Mouse (Mus musculus): Measurements from ENCODE around the gene Lrrc9. TPM values are rescaled to one million over a fixed set of nuclear protein-coding genes. Genes with fewer than 3 reads are reported as not detected.
A peak's percentile ranks its signal among the peaks of the same experiment; 100 is the strongest.

Lrrc9 gene
- polyA plus RNA-seq (2016; fragmentation: Nextera tagmentation; extraction: Ambion mirVana) = 1.2 and 1.4 TPM in 2 replicates

- DNase-seq (ENCODE audit: low spot score) = peak; percentile 96
- Histone ChIP-seq H3K27ac (peak within 1 kb of the TSS; percentile 90), H3K4me1 (no peaks in the 10 kb centered on the region), H3K9me3 (no peaks in the 10 kb centered on the region), H3K4me3 (peak within 1 kb of the TSS; percentile 67), H3K27me3 (ENCODE audit: insufficient read depth, poor library complexity, severe bottlenecking) (no peaks in the 10 kb centered on the region), H3K36me3 (no peaks in the 10 kb centered on the region)
- WGBS = under 1% methylated on average over 31 of the region's 31 CpGs
Measured at GRCm38 (mm10) chr12:72441839-72442576, at the start of gene Lrrc9. Gene Lrrc9 (plus strand): TSS chr12:72441866.

DNA sequence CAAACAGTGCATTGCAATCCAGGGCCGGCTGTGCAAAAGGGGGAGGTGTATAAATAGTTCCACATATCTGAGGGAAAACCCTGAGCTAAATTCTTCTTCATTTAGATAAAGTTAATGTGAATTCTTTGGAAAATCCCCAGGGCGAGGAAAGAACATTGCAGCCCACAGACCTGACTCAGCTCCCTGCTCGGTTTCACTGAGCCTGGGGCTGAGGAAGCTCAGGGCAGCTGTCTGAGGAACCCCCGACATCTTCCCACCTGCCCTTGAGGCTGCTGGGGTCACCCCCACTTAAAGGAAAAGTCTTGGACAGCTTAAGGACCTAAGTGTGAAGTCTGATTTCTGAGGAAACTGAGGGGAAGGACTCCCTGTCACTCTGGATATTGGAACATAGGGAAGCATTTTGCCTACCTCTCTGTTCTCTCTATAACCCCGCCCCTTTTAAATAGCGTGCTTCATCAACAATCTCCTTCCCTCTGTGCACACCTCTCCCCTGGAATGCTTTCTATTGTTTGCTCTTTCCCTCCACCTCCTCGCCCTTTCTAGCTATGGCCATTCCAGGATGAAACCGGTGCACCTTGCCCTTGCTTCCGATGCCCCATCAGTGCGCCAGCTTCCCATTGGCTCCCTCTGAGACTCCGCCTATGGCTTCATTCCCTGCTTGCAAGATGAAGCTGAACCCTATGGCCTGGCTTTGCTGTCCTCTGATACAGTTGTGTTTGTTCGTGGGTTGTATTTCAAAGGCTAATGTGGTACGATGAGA, 48.4 kb upstream of the Lrrc9 start:
- no peaks in the 10 kb centered on the region for H3K36me3 ChIP-seq
- no peaks in the 10 kb centered on the region for H3K27me3 ChIP-seq (ENCODE audit: insufficient read depth, poor library complexity, severe bottlenecking)
- 49% methylated on average over 13 of the region's 13 CpGs for WGBS
- H3K9me3 ChIP-seq = no peaks in the 10 kb centered on the region
- no peak overlapping the region for H3K27ac ChIP-seq
- no peaks in the 10 kb centered on the region for H3K4me1 ChIP-seq
- no peak for DNase-seq (ENCODE audit: low spot score)
- no peak overlapping the region for H3K4me3 ChIP-seq

DNA sequence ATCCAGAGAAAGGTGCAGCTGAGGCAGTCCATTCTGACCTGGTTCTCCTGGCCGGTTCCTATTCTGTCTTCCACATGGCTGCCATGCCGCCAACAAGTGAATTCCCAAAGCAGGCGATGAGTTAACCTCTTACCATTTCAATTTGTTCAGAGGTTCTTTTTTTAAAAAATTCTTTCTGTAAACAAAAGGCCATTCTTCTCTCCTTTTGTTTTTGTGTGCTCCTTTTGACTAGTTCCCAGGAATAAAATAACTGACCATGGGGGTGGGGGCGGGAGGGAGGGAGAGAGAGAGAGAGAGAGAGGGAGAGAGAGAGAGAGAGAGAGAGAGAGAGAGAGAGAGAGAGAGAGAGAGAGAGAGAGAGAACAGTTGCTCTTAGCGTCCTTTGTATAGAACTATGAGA, 36.6 kb upstream of the Lrrc9 start:
- no peaks in the 10 kb centered on the region for H3K9me3 ChIP-seq
- H3K36me3 ChIP-seq = no peaks in the 10 kb centered on the region
- H3K27ac ChIP-seq = no peak overlapping the region
- WGBS = 60% methylated on average over 4 of the region's 5 CpGs
- peaks cover 33% of the 10 kb centered on the region for H3K27me3 ChIP-seq (ENCODE audit: insufficient read depth, poor library complexity, severe bottlenecking)
- peaks cover 21% of the 10 kb centered on the region for H3K4me1 ChIP-seq
- DNase-seq (ENCODE audit: low spot score) = no peak
- H3K4me3 ChIP-seq = no peak overlapping the region

- Histone ChIP-seq H3K36me3 (no peaks in the 10 kb centered on the region), H3K9me3 (no peaks in the 10 kb centered on the region), H3K27me3 (ENCODE audit: insufficient read depth, poor library complexity, severe bottlenecking) (peaks cover 33% of the 10 kb centered on the region), H3K4me3 (peak overlapping the region; percentile 68), H3K27ac (no peak overlapping the region), H3K4me1 (peaks cover 21% of the 10 kb centered on the region)
- WGBS = 9% methylated on average over 11 of the region's 11 CpGs
- DNase-seq (ENCODE audit: low spot score) = no peak
Measured at GRCm38 (mm10) chr12:72407146-72407545, 34.5 kb upstream of the Lrrc9 start.

DNA sequence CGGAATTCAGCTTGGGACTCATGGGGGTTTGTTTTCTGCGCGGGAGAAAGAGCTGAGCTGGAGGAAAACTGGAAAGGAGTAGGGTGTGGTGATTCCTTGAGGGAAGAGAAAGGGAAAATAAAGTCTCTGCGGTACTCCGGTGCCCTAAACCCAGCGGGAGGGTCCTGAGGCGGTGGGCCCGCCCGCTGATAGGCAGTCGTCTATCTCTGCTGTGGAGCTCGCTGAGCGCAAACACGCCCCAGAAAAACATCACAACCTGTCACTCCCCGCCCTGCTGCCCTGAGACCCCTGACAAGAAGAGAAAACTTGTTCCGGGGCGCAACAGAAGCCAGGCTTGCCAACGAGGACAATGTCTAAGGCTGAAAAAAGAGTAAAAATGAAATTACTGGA, 34.0 kb upstream of the Lrrc9 start:
- no peaks in the 10 kb centered on the region for H3K9me3 ChIP-seq
- no peaks in the 10 kb centered on the region for H3K36me3 ChIP-seq
- under 1% methylated on average over 17 of the region's 17 CpGs for WGBS
- H3K27me3 ChIP-seq (ENCODE audit: insufficient read depth, poor library complexity, severe bottlenecking) = peaks cover 33% of the 10 kb centered on the region
- DNase-seq (ENCODE audit: low spot score) = no peak
- peak overlapping the region; percentile 68 for H3K4me3 ChIP-seq
- no peak overlapping the region for H3K27ac ChIP-seq
- H3K4me1 ChIP-seq = peaks cover 21% of the 10 kb centered on the region

GRCm38 (mm10) chr12:72408111-72408891, 33.4 kb upstream of the Lrrc9 start:
- DNase-seq (ENCODE audit: low spot score) = no peak
- Histone ChIP-seq H3K4me1 (peaks cover 21% of the 10 kb centered on the region), H3K27me3 (ENCODE audit: insufficient read depth, poor library complexity, severe bottlenecking) (peaks cover 33% of the 10 kb centered on the region), H3K36me3 (no peaks in the 10 kb centered on the region), H3K9me3 (no peaks in the 10 kb centered on the region), H3K4me3 (peak overlapping the region; percentile 68), H3K27ac (0 out of 2 replicates have a peak overlapping the region, but pooled peaks have one; percentile 36)
- under 1% methylated on average over 63 of the region's 63 CpGs for WGBS

DNA sequence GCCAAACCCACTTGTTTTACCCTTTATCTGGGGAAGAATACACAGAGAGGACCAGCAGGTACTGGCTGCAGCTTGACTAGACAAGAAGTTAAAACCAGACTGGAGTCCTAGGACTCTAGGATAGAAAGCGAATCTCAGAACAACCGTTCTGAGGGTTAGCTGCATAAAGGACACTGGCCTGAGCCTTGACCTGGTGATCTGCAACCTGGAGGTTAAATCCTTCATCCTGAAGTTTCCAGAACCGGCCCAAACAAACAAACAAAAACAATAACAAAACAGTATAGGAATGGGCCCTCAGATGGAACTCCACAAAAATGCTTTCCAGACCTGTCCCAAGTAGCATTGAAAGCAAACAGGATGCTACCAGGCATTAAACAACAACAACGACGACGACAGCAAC, 32.7 kb upstream of the Lrrc9 start, which contains the start of gene Rtn1:
Gene Rtn1 (minus strand): TSS at position 101 of the 400 bp plus-strand sequence.
- Histone ChIP-seq H3K36me3 (no peaks in the 10 kb centered on the region), H3K9me3 (no peaks in the 10 kb centered on the region), H3K4me3 (peak within 1 kb of the TSS; percentile 68), H3K4me1 (peaks cover 21% of the 10 kb centered on the region), H3K27me3 (ENCODE audit: insufficient read depth, poor library complexity, severe bottlenecking) (peaks cover 33% of the 10 kb centered on the region), H3K27ac (0 out of 2 replicates have a peak within 1 kb of the TSS, but pooled peaks have one; percentile 36)
- 38% methylated on average over 6 of the region's 6 CpGs for WGBS
- DNase-seq (ENCODE audit: low spot score) = no peak

- no peak overlapping the region for H3K27ac ChIP-seq
- no peaks in the 10 kb centered on the region for H3K4me1 ChIP-seq
- H3K36me3 ChIP-seq = no peaks in the 10 kb centered on the region
- no peak overlapping the region for H3K4me3 ChIP-seq
- no peaks in the 10 kb centered on the region for H3K27me3 ChIP-seq (ENCODE audit: insufficient read depth, poor library complexity, severe bottlenecking)
- H3K9me3 ChIP-seq = no peaks in the 10 kb centered on the region
- DNase-seq (ENCODE audit: low spot score) = no peak
- 33% methylated on average over 3 of the region's 3 CpGs for WGBS
Measured at GRCm38 (mm10) chr12:72417762-72418161, 23.9 kb upstream of the Lrrc9 start.

DNA sequence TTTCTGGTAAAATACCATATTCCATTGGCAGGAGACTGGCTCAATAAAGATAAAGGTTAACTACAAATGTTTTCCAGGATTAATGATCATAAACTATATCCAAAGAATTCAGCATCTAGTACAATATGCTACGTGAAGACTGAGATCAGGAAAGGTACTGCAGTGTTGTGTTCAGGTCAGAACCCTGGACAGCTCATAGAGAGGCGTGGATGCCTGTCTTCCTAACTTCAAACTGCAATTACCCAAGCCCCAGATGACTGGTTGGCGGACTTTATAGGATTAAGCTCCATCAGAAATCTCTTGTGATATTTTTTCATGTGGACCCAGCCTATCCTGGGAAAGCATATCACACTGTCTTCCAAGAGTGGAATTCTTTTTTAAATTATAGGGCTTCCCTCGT, 19.0 kb upstream of the Lrrc9 start:
- Histone ChIP-seq H3K27me3 (ENCODE audit: insufficient read depth, poor library complexity, severe bottlenecking) (no peaks in the 10 kb centered on the region), H3K4me3 (no peak overlapping the region), H3K9me3 (no peaks in the 10 kb centered on the region), H3K4me1 (no peaks in the 10 kb centered on the region), H3K27ac (no peak overlapping the region), H3K36me3 (no peaks in the 10 kb centered on the region)
- 43% methylated on average over 4 of the region's 4 CpGs for WGBS
- no peak for DNase-seq (ENCODE audit: low spot score)

DNA sequence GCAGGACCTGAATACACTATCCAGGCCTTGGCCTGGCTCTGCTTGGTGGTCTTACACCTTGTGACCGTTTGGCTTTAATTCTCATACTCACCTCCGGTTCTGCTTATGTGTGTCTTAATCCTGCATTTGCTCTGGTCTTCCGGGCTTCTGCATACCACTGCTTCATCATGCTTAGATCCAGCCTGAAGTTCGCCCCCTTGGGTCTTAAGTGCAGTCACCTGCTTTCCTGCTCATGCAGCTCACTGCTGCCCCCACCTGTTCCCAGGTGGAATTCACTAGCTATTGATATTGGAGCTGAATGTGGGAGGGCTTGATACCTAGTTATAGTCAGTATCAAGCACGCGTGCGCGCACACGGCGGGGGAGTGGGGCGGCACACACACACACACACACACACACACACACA, 13.9 kb upstream of the Lrrc9 start:
- no peaks in the 10 kb centered on the region for H3K27me3 ChIP-seq (ENCODE audit: insufficient read depth, poor library complexity, severe bottlenecking)
- H3K4me3 ChIP-seq = no peak overlapping the region
- peak; percentile 80 for DNase-seq (ENCODE audit: low spot score)
- H3K36me3 ChIP-seq = no peaks in the 10 kb centered on the region
- 22% methylated on average over 11 of the region's 11 CpGs for WGBS
- no peak overlapping the region for H3K27ac ChIP-seq
- no peaks in the 10 kb centered on the region for H3K4me1 ChIP-seq
- no peaks in the 10 kb centered on the region for H3K9me3 ChIP-seq

- WGBS = 79% methylated on average over 4 of the region's 4 CpGs
- H3K4me3 ChIP-seq = no peak overlapping the region
- H3K36me3 ChIP-seq = no peaks in the 10 kb centered on the region
- no peaks in the 10 kb centered on the region for H3K9me3 ChIP-seq
- DNase-seq (ENCODE audit: low spot score) = no peak
- no peaks in the 10 kb centered on the region for H3K27me3 ChIP-seq (ENCODE audit: insufficient read depth, poor library complexity, severe bottlenecking)
- H3K27ac ChIP-seq = no peak overlapping the region
- no peaks in the 10 kb centered on the region for H3K4me1 ChIP-seq
Measured at GRCm38 (mm10) chr12:72432209-72432608, 9.5 kb upstream of the Lrrc9 start.

DNA sequence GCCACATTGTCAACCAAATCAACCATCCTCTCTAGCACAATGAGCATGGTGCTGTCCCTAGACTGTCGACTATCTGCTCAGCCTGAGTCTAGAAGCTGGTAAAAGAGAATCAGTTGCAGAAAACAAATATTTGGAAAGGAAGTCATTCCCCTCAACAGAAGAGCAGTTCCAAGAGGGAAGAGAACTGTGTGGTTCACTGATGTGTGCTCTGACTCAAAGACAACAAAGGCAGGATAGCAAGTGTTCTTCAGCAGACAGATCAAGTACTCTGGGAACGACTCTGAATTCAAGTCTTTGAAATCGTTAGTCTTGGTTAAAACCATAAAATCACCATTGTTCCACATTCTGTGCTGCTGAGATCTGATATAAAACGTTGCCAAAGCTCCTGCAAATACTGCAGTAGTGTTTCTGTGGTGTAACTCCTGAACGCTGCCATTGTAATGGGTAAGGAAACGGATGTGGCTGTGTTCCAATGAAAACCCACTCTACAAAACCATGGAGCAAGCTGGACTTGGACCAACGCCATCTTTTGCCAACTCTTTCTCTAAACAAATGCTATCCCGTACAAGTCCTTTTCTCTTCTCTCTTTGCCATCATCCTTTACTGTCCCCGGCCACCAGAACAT, 8.3 kb upstream of the Lrrc9 start:
- Histone ChIP-seq H3K4me3 (no peak overlapping the region), H3K27ac (no peak overlapping the region), H3K36me3 (no peaks in the 10 kb centered on the region), H3K4me1 (no peaks in the 10 kb centered on the region), H3K27me3 (ENCODE audit: insufficient read depth, poor library complexity, severe bottlenecking) (no peaks in the 10 kb centered on the region), H3K9me3 (no peaks in the 10 kb centered on the region)
- WGBS = 68% methylated on average over 9 of the region's 9 CpGs
- DNase-seq (ENCODE audit: low spot score) = no peak
